Mouse (Mus musculus) heart, adult 2 months (tissue): Measurements from ENCODE around the gene Neurl2.

ENCODE experiments used
- CTCF ChIP-seq: fragments of 200-600 bp; IDR thresholded peaks from 2 replicates; pipeline ENCODE4 v1.8.1; 2022; ENCODE audit warnings: antibody characterized with exemption, mild to moderate bottlenecking, moderate library complexity
- EP300 ChIP-seq: fragments of 200-500 bp; IDR thresholded peaks from 2 replicates; pipeline ENCODE4 v1.6.1; 2011; ENCODE audit warnings: low read depth, low read length, control low read depth; ENCODE audit not compliant: insufficient read depth
- POLR2A ChIP-seq: fragments of 200-500 bp; IDR thresholded peaks from 2 replicates; pipeline ENCODE4 v1.6.1; 2011; ENCODE audit warnings: mild to moderate bottlenecking, low read depth, low read length, control low read depth; ENCODE audit not compliant: insufficient read depth

DNA sequence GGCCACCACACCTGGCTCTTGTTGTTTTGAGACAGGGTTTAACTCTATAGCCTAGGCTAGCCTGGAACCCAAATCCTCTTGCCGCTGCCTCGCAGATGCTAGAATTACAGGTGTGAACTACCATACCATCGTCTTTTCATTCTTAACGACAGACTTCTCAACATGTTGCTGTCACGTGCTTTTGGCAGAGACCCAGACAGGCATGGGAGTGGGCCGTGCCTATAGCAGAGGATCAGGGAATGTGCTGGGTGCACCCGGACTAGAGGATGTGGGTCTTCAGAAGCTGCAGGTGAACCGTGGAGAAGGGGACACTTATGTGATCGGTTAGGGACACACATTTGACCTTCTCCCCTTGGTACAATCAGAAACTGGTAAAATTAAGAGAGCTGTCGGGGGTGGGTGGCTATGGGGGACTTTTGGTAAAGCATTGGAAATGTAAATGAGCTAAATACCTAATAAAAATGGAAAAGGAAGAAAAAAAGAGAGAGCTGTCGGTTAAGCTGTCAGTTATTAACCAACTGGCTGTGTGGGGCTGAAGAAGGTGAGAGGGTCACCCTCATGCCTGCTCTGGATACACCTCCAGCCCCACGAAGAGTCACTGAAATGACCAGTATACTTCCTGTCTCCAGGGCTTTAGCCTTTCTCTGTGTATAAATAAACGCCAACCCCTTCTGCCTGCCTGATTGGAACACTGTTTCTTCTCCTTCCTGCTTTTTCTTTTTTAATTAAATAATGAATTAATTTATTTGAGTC lies 32.8 kb downstream of the Neurl2 start:
- TF ChIP-seq POLR2A (no peak), CTCF (no peak), EP300 (no peak)
